Mouse (Mus musculus) heart, adult 2 months (tissue): ENCODE measurements around the gene Tesk1. TPM values are rescaled to one million over a fixed set of nuclear protein-coding genes. Genes with fewer than 3 reads are reported as not detected.

Experiments
- DNase-seq, 2 experiments: peaks; one replicate each; pipeline ENCODE4 v3.0.0; 2021
- H3K27ac ChIP-seq: fragments of 200-600 bp; 2 replicates; pipeline ENCODE4 v1.8.1; 2022
- H3K27me3 ChIP-seq: fragments of 200-500 bp; 2 replicates; pipeline ENCODE4 v1.6.1; 2012; ENCODE audit warnings: mild to moderate bottlenecking, low read length, inconsistent platforms, mixed read lengths; ENCODE audit not compliant: control insufficient read depth, insufficient read depth
- H3K36me3 ChIP-seq: fragments of 200-500 bp; 2 replicates; pipeline ENCODE4 v1.6.1; 2012; ENCODE audit warnings: low read length, inconsistent platforms; ENCODE audit not compliant: control insufficient read depth, insufficient read depth
- H3K4me1 ChIP-seq: fragments of 200-500 bp; 2 replicates; pipeline ENCODE4 v1.6.1; 2011; ENCODE audit warnings: low read length; ENCODE audit not compliant: control insufficient read depth, insufficient read depth
- H3K4me3 ChIP-seq: fragments of 200-600 bp; 2 replicates; pipeline ENCODE4 v1.8.1; 2022
- H3K79me2 ChIP-seq: fragments of 200-500 bp; replicated peaks from 2 replicates; pipeline ENCODE4 v1.6.1; 2012; ENCODE audit warnings: mild to moderate bottlenecking, inconsistent platforms, low read length, moderate library complexity, mixed read lengths; ENCODE audit not compliant: control insufficient read depth, insufficient read depth
- H3K9ac ChIP-seq: fragments of 200-500 bp; 2 replicates; pipeline ENCODE4 v1.6.1; 2012; ENCODE audit warnings: low read depth, mild to moderate bottlenecking, control low read depth, inconsistent platforms, low read length, mixed read lengths
- CTCF ChIP-seq: fragments of 200-600 bp; IDR thresholded peaks from 2 replicates; pipeline ENCODE4 v1.8.1; 2022; ENCODE audit warnings: antibody characterized with exemption, mild to moderate bottlenecking, moderate library complexity
- EP300 ChIP-seq: fragments of 200-500 bp; IDR thresholded peaks from 2 replicates; pipeline ENCODE4 v1.6.1; 2011; ENCODE audit warnings: low read depth, low read length, control low read depth; ENCODE audit not compliant: insufficient read depth
- POLR2A ChIP-seq: fragments of 200-500 bp; IDR thresholded peaks from 2 replicates; pipeline ENCODE4 v1.6.1; 2011; ENCODE audit warnings: mild to moderate bottlenecking, low read depth, low read length, control low read depth; ENCODE audit not compliant: insufficient read depth
- WGBS: fragments of 180-500 bp; shearing (Covaris S2); methylation state at CpG from one replicate; pipeline ENCODE4 v1.1.7; 2018; 5-methylcytosine and 5-hydroxymethylcytosine counted together
- intact Hi-C: fragments of 180-260 bp; cut with DNase I; formaldehyde crosslinking; loops from one replicate; pipeline ENCODE4 v1.15.1; 2025
- polyA plus RNA-seq: library from polyadenylated mRNA; depleted of rRNA; stranded (reverse); fragments of >200 nt; gene quantifications from 2 replicates; pipeline ENCODE4 v1.2.3, GENCODE M21; 2012
- total RNA-seq, 2 experiments: library from RNA; stranded (reverse); gene quantifications; 2 replicates each; pipeline ENCODE4 v1.2.3; 2021

The Tesk1 gene
- total and polyA plus RNA-seq, 3 experiments: 36.6 to 51.5 (median 37.5) TPM

- TF ChIP-seq POLR2A (no peak), EP300 (no peak), CTCF (no peak)
- no peak overlapping the region for H3K9ac ChIP-seq
- no peak overlapping the region for H3K4me3 ChIP-seq
- H3K27me3 ChIP-seq: no peaks in the 10 kb centered on the region
- H3K36me3 ChIP-seq: no peaks in the 10 kb centered on the region
- intact Hi-C loops: no loop called here
- 40% methylated on average over 11 of the region's 11 CpGs for WGBS
- DNase-seq: peak in 1 of 2 experiments; percentile 33
- peaks cover 4% of the 10 kb centered on the region for H3K4me1 ChIP-seq
- H3K27ac ChIP-seq: no peak overlapping the region
- no peaks in the 10 kb centered on the region for H3K79me2 ChIP-seq
Observed at GRCm38 (mm10) chr4:43452315-43452714, 10.6 kb downstream of the Tesk1 start.

DNA sequence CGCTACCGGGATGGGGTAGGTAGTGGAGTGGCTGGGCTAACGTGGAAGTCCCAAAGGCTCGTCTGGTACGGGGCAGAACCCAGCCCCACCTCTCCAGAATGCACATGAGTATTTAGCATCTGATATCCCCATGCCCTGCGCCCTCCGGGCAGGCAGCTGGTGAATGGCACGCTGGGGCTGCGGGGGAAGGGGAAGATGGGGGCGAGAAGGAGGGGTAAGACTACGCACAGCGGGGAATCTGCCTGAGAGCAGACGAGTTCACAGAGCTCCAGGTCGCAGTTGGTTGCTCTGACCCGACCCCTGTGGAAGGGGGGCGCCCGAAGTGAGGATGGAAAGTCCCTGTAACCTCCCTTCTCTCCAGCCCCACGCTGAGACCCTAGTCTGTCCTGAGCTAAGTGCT is 11.7 kb downstream of the Tesk1 start:
- TF ChIP-seq POLR2A (no peak), CTCF (no peak), EP300 (no peak)
- H3K27me3 ChIP-seq: no peaks in the 10 kb centered on the region
- peaks cover 4% of the 10 kb centered on the region for H3K4me1 ChIP-seq
- intact Hi-C loops: no loop called here
- H3K79me2 ChIP-seq: no peaks in the 10 kb centered on the region
- 3% methylated on average over 18 of the region's 18 CpGs for WGBS
- no peak for DNase-seq
- peak overlapping the region; percentile 15; the same call in 1 of the 2 replicates for H3K9ac ChIP-seq
- no peak overlapping the region for H3K27ac ChIP-seq
- no peaks in the 10 kb centered on the region for H3K36me3 ChIP-seq
- peak overlapping the region; percentile 23 for H3K4me3 ChIP-seq

DNA sequence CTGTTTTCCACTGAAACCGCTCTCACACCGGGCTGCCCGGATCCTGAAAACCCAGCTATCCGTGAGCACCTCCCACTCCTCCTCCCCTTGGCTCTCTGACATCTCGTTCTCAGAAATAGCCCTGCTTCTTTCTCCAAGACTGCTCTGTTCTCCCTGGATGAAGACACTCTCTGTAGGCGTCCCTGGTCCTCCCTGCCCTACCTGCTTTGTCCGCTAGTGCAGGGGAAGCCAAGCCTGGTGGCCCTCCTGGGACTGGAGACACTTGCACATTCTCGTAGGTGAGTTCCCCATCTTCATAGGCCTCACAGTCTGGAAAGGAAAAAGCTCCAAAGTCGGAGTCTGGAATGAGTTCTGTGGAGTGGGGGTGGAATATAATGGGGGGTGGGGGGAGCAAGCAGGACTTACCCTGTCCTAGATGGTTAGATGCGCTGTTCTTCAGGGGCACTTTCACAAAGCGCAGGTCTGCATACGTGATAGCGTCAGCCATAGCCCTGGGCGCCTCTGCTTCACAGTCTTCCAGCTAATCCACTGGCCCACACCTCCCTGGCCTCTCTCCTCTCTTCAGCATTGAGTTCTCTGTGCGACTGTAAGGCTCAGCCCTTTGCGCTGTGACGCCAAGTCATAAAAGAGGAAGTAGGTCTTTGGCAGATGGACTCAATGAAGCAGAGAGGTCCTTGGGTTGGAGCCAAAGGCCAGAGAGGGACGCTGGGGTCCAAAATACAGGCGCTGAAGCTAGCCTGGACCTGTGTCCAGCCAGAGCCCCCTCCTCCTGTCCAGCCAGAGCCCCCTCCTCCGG is 12.5 kb downstream of the Tesk1 start, which contains the start of gene Cd72:
Gene Cd72, minus strand, starts transcription at position 588 of the 796 bp plus-strand sequence.
- no peaks in the 10 kb centered on the region for H3K36me3 ChIP-seq
- intact Hi-C loops: no loop called here
- H3K9ac ChIP-seq: peak within 1 kb of the TSS; percentile 15; the same call in 1 of the 2 replicates
- peak within 1 kb of the TSS; percentile 16 for H3K4me3 ChIP-seq
- peak in 1 of 2 experiments; percentile 53 for DNase-seq
- no peaks in the 10 kb centered on the region for H3K27me3 ChIP-seq
- H3K4me1 ChIP-seq: peaks cover 4% of the 10 kb centered on the region
- no peaks in the 10 kb centered on the region for H3K79me2 ChIP-seq
- no peak within 1 kb of the TSS for H3K27ac ChIP-seq
- WGBS: 26% methylated on average over 20 of the region's 20 CpGs
- TF ChIP-seq EP300 (no peak), POLR2A (no peak), CTCF (no peak)

GRCm38 (mm10) chr4:43456470-43456869 is 14.7 kb downstream of the Tesk1 start:
- TF ChIP-seq EP300 (no peak), POLR2A (no peak), CTCF (no peak)
- peaks cover 4% of the 10 kb centered on the region for H3K4me1 ChIP-seq
- no peaks in the 10 kb centered on the region for H3K36me3 ChIP-seq
- no peaks in the 10 kb centered on the region for H3K79me2 ChIP-seq
- DNase-seq: peak in 1 of 2 experiments; percentile 35
- H3K4me3 ChIP-seq: no peak overlapping the region
- intact Hi-C loops: no loop called here
- no peak overlapping the region for H3K9ac ChIP-seq
- 55% methylated on average over 4 of the region's 4 CpGs for WGBS
- H3K27ac ChIP-seq: no peak overlapping the region
- no peaks in the 10 kb centered on the region for H3K27me3 ChIP-seq

GRCm38 (mm10) chr4:43457124-43457523 is 15.4 kb downstream of the Tesk1 start:
- Histone ChIP-seq H3K27ac (no peak overlapping the region), H3K27me3 (no peaks in the 10 kb centered on the region), H3K4me1 (peaks cover 4% of the 10 kb centered on the region), H3K4me3 (no peak overlapping the region), H3K79me2 (no peaks in the 10 kb centered on the region), H3K9ac (no peak overlapping the region), H3K36me3 (no peaks in the 10 kb centered on the region)
- DNase-seq: no peak
- TF ChIP-seq CTCF: no peak
- no peak for TF ChIP-seq EP300
- TF ChIP-seq POLR2A: no peak
- intact Hi-C loops: no loop called here
- 23% methylated on average over 8 of the region's 8 CpGs for WGBS

DNA sequence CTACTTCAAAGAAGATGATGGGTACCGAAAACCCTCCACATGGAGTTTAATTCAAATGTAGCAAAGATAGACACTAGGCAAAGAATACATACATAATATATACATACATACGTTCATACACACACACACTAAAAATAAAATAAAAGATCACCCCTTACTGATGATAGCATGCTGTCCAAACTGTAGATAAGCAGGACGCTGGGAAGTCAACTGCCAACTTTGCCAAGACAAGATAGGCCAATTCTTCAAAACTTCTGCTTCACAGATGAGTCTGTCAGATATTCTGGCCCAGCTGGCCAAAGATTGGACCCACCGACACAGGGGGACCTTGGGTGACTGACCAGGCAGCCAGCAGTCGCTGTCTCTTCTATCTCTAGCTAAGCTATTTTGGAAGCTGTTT is 21.4 kb downstream of the Tesk1 start:
- Histone ChIP-seq H3K36me3 (no peaks in the 10 kb centered on the region), H3K27ac (no peak overlapping the region), H3K9ac (no peak overlapping the region), H3K27me3 (no peaks in the 10 kb centered on the region), H3K79me2 (no peaks in the 10 kb centered on the region), H3K4me1 (no peaks in the 10 kb centered on the region), H3K4me3 (no peak overlapping the region)
- no peak for TF ChIP-seq CTCF
- TF ChIP-seq EP300: no peak
- no peak for TF ChIP-seq POLR2A
- DNase-seq: no peak
- WGBS: 82% methylated on average over 5 of the region's 5 CpGs
- intact Hi-C loops: no loop called here
